Mouse (Mus musculus) thymus, postnatal 25 days (tissue): Measurements from ENCODE around the gene Irak1.

Source experiments
- DNase-seq: peaks from one replicate; pipeline ENCODE4 v3.0.0; 2022

The Irak1 gene

DNA sequence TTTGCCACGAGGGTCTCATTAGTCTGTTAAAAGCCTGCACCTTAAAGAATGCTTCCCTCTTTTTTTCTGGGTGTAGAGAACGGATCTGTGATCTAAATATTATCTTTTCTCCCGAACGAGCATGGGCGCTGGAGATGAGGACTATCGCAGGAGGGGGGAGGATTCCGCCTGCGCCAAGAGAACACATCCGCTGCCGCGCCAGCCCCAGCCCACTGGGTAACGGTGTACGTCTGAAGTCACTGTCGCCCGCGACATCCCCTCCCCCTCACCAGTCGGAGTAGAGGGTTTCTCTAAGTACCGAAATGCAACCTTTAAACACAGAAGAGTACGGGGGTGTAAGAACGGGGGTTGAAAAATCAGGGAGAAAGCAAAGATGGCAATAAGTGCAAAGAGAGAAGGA is 58.4 kb downstream of the Irak1 start:
- DNase-seq = peak; percentile 78

DNA sequence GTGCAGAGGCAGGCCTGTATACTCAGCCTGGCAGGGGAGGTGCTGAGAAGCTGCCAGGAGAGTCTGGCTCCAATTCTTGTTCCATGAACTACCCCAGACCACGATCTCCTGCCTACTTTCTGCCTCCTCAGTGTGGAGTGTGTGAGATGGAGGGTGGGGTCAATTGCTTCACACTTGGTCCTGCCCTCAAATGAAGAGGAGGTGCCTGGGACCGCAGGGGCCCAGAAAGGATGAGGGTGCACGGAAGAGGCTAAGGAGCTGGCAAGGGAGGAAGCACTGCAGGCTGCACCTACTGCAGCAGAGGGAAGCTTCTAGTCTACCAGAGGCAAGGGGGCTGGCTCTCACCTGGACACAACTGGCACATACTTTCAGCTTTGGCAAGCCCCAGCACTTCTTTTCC is 59.4 kb downstream of the Irak1 start:
- DNase-seq = peak; percentile 28
